Mouse (Mus musculus) brain, embryonic 14.5 days (tissue): ENCODE results near the gene Ppp1r21.

Experiments used
- CTCF ChIP-seq: fragments of 200-500 bp; IDR thresholded peaks from 2 replicates; pipeline ENCODE4 v1.5.1; 2012; ENCODE audit warnings: inconsistent platforms, mild to moderate bottlenecking, moderate library complexity, borderline replicate concordance; ENCODE audit not compliant: insufficient read depth, insufficient read length; ENCODE audit errors: extremely low read depth
- POLR2A ChIP-seq: fragments of 200-500 bp; IDR thresholded peaks from 2 replicates; pipeline ENCODE4 v1.6.1; 2012; ENCODE audit warnings: mild to moderate bottlenecking, inconsistent platforms, borderline replicate concordance; ENCODE audit not compliant: poor library complexity, insufficient read depth, insufficient read length, severe bottlenecking; ENCODE audit errors: extremely low read depth

- TF ChIP-seq CTCF (no peak), POLR2A (peak; percentile 67; the same call in 1 of the 2 replicates)
Measured at GRCm38 (mm10) chr17:88529519-88530235, at the start of gene Ppp1r21.
